Mouse (Mus musculus): Measurements from ENCODE around the gene Sbno2.

The Sbno2 gene

GRCm38 (mm10) chr10:80032799-80033480, 72.4 kb downstream of the Sbno2 start:
- DNase-seq, result peak in 1 of 2 experiments; percentile 44

- DNase-seq, result no peak
These were observed 74.6 kb downstream of the Sbno2 start for GRCm38 (mm10) chr10:80030736-80031135.

DNA sequence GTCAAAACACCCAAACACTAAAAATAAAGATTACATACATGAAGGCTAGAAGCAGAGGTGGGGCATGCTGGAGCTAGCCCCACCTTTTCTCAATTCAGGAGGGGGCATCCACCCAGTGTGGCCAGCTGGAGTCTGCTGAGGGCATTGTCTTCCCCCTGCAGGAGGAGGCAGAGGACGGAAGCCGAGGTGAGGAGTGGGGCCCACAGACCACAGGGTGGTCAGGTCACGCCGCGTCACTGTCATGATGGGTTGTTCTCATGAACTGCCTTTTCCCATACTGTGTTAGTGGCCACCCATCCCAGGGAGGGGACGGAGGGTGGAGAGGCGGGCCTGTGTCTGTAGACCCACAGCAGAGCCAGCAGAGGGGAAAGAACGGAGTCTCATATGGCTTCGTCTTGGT, 75.2 kb downstream of the Sbno2 start:
- no peak for DNase-seq

- DNase-seq, result no peak
These were observed 76.9 kb downstream of the Sbno2 start for GRCm38 (mm10) chr10:80028521-80028846.

- DNase-seq, result no peak
These were observed 77.5 kb downstream of the Sbno2 start for GRCm38 (mm10) chr10:80027681-80028520.

- DNase-seq, result no peak
These were observed 79.5 kb downstream of the Sbno2 start for GRCm38 (mm10) chr10:80025889-80026288.

GRCm38 (mm10) chr10:80025463-80025862, 79.9 kb downstream of the Sbno2 start:
- no peak for DNase-seq

DNA sequence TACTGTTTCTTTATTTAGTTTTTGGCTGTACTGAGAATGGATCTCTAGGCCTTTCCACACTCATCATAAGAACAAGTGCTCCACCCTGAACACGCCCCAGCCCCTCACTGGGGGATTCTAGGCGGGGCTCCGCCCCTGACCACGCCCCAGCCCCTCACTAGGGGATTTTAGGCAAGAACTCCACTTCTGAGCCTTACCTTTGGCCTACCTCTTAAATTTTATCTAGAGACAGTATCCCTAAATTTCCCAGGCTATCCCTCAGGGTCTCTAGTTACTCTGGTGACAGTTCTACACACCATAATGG, 80.4 kb downstream of the Sbno2 start:
- DNase-seq, result no peak

DNA sequence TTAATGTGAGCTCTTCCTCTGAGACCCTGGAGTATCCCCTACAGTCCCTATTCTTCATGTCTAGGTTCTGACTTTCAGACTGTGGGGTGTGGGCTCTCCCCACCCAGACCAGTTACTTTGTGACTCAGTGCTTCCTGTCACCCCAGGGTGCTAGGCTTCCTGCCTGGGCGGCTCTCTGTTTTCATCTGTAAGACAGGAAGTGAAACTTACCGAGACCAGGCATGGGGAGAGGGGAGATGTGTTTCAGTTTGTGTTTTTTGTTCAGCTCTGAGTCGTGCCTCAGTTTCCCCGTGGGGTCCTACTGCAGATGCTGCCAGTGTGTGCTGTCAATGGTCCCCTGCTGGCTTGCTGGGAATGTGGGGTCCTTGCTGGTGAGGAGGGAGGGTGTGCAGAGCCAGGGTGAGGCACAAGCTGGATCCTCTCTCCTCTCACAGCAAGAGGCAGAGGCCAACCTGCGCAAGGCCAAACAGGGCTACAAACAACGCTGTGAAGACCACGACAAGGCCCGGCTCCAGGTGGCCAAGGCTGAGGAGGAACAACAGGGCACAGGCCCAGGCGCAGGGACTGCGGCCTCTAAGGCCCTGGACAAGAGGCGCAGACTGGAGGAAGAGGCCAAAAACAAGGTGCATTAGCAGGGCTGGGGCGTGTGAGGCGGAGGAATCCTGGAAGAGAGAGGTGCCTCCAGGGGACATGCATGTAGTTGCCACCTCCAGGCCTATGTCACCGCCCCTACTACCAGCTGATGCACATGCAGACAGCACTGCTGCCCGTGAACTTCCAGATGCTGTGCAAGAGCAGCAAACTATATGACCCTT, 80.9 kb downstream of the Sbno2 start:
- no peak for DNase-seq

GRCm38 (mm10) chr10:80023758-80024157, 81.6 kb downstream of the Sbno2 start:
- DNase-seq, result no peak

DNA sequence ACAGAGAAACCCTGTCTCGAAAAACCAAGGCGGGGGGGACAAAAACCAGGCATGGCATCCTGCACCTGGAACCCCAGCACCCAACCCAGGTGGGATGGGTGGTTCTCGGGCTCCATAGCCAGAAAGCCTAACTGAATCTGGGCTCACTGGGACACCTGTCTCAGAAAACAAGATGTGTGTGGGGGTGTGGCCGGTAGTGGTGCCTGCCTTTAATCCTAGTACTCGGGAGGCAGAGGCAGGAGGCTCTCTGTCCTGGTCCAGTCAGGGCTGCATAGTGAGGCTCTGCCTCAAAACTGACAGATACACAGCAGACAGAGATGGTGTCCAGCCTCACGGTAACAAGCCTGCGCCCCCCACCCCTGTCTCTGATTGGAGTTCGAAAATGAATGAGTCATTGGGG, 82.6 kb downstream of the Sbno2 start:
- no peak for DNase-seq

DNA sequence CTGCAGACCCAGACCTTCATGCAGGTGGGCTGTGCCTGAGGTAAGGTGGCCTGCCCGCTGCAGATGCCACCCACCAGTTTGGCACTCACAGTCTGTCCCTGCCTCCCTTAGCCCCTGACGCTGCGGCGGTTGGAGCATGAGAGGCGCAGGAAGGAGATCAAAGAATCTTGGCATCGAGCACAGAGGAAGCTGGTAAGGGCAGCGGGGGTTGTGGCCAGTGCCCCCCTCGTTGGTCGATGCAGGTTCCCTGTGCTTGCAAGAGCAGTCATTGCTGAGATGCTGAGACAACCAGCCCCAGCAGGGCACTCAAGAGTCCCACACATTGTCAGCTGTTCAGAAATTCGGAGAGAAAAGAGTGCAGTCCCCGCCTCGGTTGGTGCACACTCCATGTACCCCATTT, 83.2 kb downstream of the Sbno2 start:
- DNase-seq, result no peak

GRCm38 (mm10) chr10:80021320-80021641, 84.1 kb downstream of the Sbno2 start:
- DNase-seq, result no peak

DNA sequence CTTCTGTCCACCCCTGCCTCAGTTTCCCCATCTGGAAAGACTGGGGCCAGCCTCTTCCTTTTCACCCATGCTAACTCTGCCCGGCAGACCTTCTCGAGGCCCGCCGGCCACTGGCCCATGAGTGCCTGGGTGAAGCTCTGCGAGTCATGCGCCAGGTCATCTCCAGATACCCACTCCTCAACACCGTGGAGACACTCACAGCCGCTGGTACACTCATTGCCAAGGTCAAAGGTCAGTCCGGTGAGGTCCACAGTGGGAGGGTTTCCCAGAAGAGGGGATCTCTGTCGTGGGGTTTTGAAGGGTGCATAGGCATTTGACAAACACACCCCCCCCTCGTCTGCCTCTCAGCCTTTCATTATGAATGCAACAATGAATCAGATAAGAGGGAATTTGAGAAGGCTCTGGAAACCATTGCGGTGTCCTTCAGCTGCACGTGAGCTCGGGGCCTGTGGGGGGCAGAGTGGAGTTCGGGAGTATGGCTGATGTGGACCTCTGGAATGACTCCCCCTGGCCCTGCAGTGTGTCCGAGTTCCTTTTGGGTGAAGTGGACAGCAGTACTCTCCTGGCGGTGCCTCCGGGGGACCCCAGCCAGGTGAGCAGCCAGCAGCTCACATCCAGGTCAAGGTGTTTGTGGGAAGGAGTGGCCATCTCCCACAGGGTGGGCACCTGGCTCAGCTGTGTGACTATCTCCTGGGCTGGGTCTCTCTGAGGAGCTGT, 84.6 kb downstream of the Sbno2 start:
- DNase-seq, result no peak

- no peak for DNase-seq
These were observed 85.2 kb downstream of the Sbno2 start for GRCm38 (mm10) chr10:80020191-80020590.

GRCm38 (mm10) chr10:80019471-80020131, 85.8 kb downstream of the Sbno2 start:
- DNase-seq, result no peak

DNA sequence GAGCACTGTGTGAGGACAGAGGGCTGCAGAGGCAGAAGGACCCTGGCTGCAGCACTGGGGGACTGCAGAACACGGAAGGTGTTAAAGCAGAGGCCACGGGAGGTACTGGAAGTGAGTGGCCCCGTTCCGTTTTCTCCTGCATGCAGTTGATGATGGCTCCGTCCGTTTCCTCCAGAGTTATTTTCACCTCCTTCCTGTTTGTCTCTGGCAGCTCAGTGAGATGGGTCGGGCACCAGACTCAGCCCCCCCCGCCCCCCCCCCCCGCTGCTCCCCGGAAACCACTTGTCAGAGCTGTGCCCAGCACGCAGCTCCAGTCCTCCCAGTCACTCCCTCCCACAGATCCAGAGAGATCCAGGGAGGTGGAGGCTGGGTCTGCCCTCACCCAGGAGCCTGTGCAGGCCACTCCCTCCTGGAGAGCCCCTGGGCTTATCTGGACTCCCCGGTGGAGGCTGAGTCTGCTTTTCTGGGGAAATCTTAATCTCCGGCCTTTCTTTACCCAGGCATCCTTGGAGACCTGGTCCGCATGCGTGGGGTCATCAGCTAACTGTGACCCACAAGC, 86.6 kb downstream of the Sbno2 start:
- no peak for DNase-seq

GRCm38 (mm10) chr10:80017771-80018170, 87.6 kb downstream of the Sbno2 start:
- no peak for DNase-seq

DNA sequence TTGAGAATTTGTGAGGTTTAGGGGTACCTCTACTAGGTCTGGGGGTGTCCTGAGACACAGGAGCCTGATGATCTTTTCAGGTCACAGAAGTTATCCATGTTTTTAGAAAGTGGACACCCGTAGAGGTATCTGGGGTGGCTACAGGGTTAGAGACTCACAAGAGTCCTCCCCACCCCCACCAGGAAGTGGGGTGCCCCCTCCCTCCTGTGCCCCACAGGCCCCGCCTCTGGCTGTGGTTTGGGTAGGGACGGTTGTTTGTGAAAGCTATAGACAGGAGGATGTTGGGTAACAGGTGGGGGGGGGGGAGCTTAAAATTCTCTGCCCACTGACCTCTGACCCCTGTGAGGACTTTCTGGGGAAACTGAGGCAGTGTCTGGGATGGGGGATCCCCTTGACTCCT, 88.0 kb downstream of the Sbno2 start:
- DNase-seq, result no peak

GRCm38 (mm10) chr10:80016931-80017330, 88.4 kb downstream of the Sbno2 start:
- DNase-seq, result no peak

GRCm38 (mm10) chr10:80016511-80016910, 88.9 kb downstream of the Sbno2 start, which contains the start of gene Arhgap45:
Gene Arhgap45, plus strand, starts transcription at chr10:80016653.
- no peak for DNase-seq

- DNase-seq, result no peak
These were observed 89.8 kb downstream of the Sbno2 start for GRCm38 (mm10) chr10:80015583-80015982.

All from cerebellum, postnatal 25 days (tissue).